Mouse (Mus musculus): ENCODE results near the gene 4930426L09Rik. TPM values are rescaled to one million over a fixed set of nuclear protein-coding genes. Genes with fewer than 3 reads are reported as not detected.

Gene 4930426L09Rik
- 0.24 and 0.38 TPM in 2 replicates for polyA plus RNA-seq (2015; fragmentation: Nextera tagmentation; extraction: Ambion mirVana)

DNA sequence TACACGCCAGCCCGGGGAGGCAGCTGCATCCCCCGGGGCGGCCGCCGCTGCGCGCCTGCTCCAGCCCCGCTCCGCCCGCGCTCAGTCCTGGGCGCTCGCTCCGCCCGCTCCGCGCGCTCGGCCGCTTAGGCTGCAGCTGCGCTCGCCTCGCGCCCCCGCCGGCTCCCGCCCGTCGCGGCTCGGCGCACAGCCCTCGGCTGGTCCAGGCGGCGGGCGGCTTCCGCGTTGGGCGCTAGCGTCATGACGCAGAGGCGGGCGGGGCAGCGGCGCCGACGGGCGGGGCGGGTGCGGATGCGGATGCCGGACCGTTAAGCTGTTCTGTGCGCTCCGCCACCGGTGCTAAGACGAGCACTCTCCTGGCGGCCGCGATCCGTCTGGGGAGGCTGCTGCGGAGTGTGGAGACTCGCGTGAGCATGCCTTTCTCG is at the start of gene 4930426L09Rik, which contains the start of gene Pip4k2a:
Gene 4930426L09Rik (plus strand): TSS at position 290 of the 425 bp plus-strand sequence.
Gene Pip4k2a (minus strand): TSS at position 73 of the 425 bp plus-strand sequence.
- Histone ChIP-seq H3K4me3 (peak within 1 kb of the TSS; percentile 76), H3K36me3 (no peaks in the 10 kb centered on the region), H3K9ac (replicated peaks) (peak within 1 kb of the TSS; percentile 89), H3K4me2 (replicated peaks) (peak within 1 kb of the TSS; percentile 92), H3K9me3 (no peaks in the 10 kb centered on the region), H3K27ac (replicated peaks) (peak within 1 kb of the TSS; percentile 88), H3K4me1 (peaks cover 20% of the 10 kb centered on the region), H3K27me3 (no peaks in the 10 kb centered on the region)
- peak; percentile 98 for ATAC-seq (replicated peaks)
- 1% methylated on average over 64 of the region's 66 CpGs for WGBS

DNA sequence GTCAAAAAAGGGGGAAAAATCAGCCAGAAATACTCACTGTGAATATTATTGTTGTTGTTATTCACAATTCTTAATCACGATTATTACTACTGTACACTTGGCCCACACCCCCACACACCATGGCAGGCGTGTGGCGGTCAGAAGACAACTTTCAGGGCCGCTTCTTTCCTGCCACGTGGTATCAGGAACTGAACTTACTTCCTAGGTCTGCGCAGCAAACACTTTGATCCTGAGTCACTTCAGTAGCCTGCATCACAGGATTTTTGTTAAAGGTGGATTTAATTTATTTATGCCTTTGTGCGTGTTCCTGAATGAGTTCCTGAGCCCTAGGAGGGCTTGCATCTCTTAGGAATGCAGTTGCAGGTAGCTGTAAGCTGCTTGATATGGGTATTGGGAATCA is 49.4 kb upstream of the 4930426L09Rik start:
- peaks cover 7% of the 10 kb centered on the region; the same call in 1 of the 2 replicates for H3K4me1 ChIP-seq
- no peaks in the 10 kb centered on the region for H3K36me3 ChIP-seq
- H3K9me3 ChIP-seq: no peaks in the 10 kb centered on the region
- H3K4me2 ChIP-seq (replicated peaks): no peak overlapping the region
- H3K27me3 ChIP-seq: no peaks in the 10 kb centered on the region
- ATAC-seq (replicated peaks): no peak
- no peak overlapping the region for H3K4me3 ChIP-seq
- no peak overlapping the region for H3K9ac ChIP-seq (replicated peaks)
- H3K27ac ChIP-seq (replicated peaks): no peak overlapping the region
- 88% methylated on average over 7 of the region's 7 CpGs for WGBS

DNA sequence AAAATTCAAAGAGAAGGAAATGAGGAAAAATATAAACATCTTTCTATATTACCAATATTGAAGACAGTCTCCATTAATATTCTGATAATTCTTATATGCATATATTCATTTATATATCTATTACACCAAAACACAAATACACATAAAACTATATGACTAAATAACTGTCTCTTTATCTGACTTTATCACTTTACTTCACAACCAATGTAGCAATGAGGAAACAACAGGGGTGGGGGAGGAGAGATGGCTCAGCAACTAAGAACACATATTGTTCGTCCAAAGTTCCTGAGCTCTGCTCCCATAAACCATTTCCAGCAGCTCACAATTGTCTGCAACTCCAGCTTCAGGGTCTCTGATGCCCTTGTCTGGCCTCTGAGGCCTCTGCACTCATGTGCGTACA is 47.4 kb upstream of the 4930426L09Rik start:
- H3K4me3 ChIP-seq: no peak overlapping the region
- peaks cover 7% of the 10 kb centered on the region; the same call in 1 of the 2 replicates for H3K4me1 ChIP-seq
- no peak overlapping the region for H3K4me2 ChIP-seq (replicated peaks)
- H3K27me3 ChIP-seq: no peaks in the 10 kb centered on the region
- H3K27ac ChIP-seq (replicated peaks): no peak overlapping the region
- H3K36me3 ChIP-seq: no peaks in the 10 kb centered on the region
- no peak for ATAC-seq (replicated peaks)
- no peak overlapping the region for H3K9ac ChIP-seq (replicated peaks)
- 79% methylated on average over 2 of the region's 2 CpGs for WGBS
- no peaks in the 10 kb centered on the region for H3K9me3 ChIP-seq

DNA sequence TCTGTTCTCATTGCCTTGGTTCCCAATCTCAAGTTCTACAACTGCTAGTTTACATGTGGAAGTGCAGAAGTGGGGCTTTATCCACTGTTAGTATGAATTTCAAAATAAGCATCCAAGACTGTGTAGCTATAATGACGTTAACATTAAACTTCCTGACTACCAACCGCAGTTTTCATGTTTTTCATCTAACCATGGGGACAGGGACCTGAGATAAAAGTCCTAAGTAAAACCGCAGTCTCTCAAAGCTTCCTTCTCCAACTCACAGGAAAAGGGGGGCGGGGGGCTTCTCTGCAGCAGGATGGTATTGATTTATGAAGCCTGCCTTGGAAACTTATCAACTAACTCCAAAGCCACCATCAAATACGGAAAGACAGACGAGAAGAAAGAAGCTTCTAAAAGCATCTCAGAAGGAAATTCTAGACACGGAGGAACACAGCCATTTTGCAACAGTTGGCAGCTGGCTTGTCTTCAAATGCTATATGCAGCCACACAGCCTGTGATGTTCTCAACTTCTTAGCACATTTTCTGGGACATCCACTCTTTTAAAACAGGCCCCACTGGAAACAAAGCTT is 46.0 kb upstream of the 4930426L09Rik start:
- H3K27me3 ChIP-seq: no peaks in the 10 kb centered on the region
- H3K36me3 ChIP-seq: no peaks in the 10 kb centered on the region
- no peak overlapping the region for H3K27ac ChIP-seq (replicated peaks)
- no peak for ATAC-seq (replicated peaks)
- H3K4me3 ChIP-seq: no peak overlapping the region
- peaks cover 7% of the 10 kb centered on the region; the same call in 1 of the 2 replicates for H3K4me1 ChIP-seq
- no peaks in the 10 kb centered on the region for H3K9me3 ChIP-seq
- 84% methylated on average over 7 of the region's 7 CpGs for WGBS
- H3K4me2 ChIP-seq (replicated peaks): no peak overlapping the region
- no peak overlapping the region for H3K9ac ChIP-seq (replicated peaks)

DNA sequence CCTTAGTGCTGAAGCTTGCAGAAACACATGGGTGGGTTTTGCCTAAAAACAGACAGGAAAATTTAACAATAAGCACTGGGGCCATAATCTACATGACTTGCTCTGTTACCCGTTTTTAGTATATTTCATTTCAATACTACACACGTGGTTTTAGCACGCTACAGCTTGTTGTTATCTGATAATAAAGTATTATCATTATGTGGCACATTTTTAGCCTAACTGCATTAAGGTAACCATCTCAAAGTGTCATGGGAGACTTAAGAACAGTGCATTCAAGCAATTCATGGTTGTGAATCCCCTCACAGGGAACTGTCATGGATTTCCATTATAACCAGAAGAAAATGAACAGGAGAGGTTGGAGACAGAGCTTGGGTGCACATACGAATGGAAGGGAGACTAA is 43.7 kb upstream of the 4930426L09Rik start:
- no peaks in the 10 kb centered on the region for H3K27me3 ChIP-seq
- no peak overlapping the region for H3K27ac ChIP-seq (replicated peaks)
- H3K9ac ChIP-seq (replicated peaks): no peak overlapping the region
- H3K4me1 ChIP-seq: no peaks in the 10 kb centered on the region
- H3K4me3 ChIP-seq: no peak overlapping the region
- no peak overlapping the region for H3K4me2 ChIP-seq (replicated peaks)
- no peak for ATAC-seq (replicated peaks)
- H3K36me3 ChIP-seq: no peaks in the 10 kb centered on the region
- no peaks in the 10 kb centered on the region for H3K9me3 ChIP-seq
- WGBS: 77% methylated on average over 4 of the region's 4 CpGs

DNA sequence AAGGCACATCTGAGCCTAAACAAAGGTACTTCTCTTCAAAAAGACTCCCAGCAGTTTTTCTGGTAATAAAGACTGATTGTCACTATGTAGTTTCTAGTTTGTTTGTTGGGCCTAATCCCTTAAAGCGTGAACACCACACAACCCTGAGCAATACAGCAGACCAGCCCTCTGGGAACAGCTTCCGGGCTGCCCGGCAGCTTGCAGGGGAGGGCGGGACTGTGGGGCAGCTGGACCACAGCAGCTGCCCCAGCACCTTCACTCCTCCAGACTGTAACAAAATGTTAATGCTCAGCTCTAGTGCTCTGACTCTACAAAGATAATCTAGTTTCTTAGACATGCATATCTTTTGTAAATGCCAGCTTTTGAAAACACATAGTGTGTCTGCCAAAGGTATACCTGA is 43.1 kb upstream of the 4930426L09Rik start:
- H3K9me3 ChIP-seq: no peaks in the 10 kb centered on the region
- no peaks in the 10 kb centered on the region for H3K4me1 ChIP-seq
- no peak overlapping the region for H3K9ac ChIP-seq (replicated peaks)
- no peak overlapping the region for H3K27ac ChIP-seq (replicated peaks)
- no peak overlapping the region for H3K4me2 ChIP-seq (replicated peaks)
- no peak overlapping the region for H3K4me3 ChIP-seq
- no peak for ATAC-seq (replicated peaks)
- no peaks in the 10 kb centered on the region for H3K36me3 ChIP-seq
- H3K27me3 ChIP-seq: no peaks in the 10 kb centered on the region
- 32% methylated on average over 4 of the region's 4 CpGs for WGBS

DNA sequence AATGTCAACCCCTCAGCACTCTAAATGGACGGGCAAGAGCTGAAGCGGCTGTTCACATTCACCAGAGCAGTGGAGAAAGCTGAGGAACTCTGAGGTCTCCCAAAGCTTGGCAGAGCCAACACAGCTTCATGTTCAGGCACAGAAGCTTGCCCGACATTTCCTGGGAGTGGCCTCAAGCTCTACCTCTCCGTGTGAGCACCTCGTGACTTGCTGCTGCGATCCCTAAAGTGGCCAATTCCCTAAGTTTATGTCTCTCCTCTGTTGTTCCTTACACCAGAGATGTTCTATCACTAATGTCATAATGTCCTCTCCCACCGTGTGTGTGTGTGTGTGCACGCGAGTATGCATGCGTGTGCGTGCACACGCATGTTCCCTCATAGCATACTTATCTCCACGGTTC is 42.5 kb upstream of the 4930426L09Rik start:
- Histone ChIP-seq H3K9me3 (no peaks in the 10 kb centered on the region), H3K4me2 (replicated peaks) (no peak overlapping the region), H3K27ac (replicated peaks) (no peak overlapping the region), H3K4me1 (no peaks in the 10 kb centered on the region), H3K36me3 (no peaks in the 10 kb centered on the region), H3K4me3 (no peak overlapping the region), H3K9ac (replicated peaks) (no peak overlapping the region), H3K27me3 (no peaks in the 10 kb centered on the region)
- ATAC-seq (replicated peaks): no peak
- whole genome bisulfite sequencing: 95% methylated on average over 13 of the region's 13 CpGs

DNA sequence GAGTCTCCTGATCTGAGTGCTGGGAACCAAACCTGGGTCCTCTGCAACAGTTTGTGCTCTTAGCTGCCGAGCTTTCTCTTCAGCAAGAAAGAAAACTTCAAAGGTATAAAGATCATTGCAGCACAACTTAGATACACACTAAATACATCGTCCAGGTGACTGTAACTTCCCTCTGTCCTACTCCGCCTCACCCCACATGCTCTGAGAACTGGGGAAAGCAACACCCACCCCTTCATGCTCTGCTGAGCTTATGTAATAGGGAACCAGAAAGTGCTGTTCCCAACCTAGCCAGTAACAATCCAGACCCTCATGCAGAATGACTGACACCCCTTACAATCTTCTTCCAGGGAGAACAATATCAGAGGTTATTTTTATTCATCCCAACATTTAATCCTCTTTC is 41.7 kb upstream of the 4930426L09Rik start:
- Histone ChIP-seq H3K36me3 (no peaks in the 10 kb centered on the region), H3K4me1 (no peaks in the 10 kb centered on the region), H3K4me2 (replicated peaks) (no peak overlapping the region), H3K4me3 (no peak overlapping the region), H3K27ac (replicated peaks) (no peak overlapping the region), H3K9ac (replicated peaks) (no peak overlapping the region), H3K9me3 (no peaks in the 10 kb centered on the region), H3K27me3 (no peaks in the 10 kb centered on the region)
- no peak for ATAC-seq (replicated peaks)
- WGBS: 71% methylated on average over 3 of the region's 3 CpGs

DNA sequence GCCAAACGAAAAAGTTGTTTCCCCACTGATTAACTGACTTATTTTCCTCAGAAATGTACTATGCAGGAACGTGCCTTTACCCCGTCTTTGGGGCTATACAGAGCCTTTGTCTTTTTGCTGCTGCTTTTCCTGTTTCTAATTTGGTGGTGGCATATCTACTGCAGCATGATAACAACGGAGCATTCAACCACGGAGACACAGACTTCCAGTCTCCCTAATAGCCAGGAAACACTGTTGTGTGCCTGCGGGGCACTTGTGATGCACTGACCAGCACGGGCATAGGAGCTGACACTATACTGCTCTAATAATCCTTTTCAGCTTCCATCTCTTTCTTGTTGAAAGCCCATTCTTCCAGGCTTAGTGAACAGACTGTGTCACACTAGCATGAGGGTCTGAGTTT is 41.2 kb upstream of the 4930426L09Rik start:
- Histone ChIP-seq H3K4me3 (no peak overlapping the region), H3K4me2 (replicated peaks) (no peak overlapping the region), H3K4me1 (no peaks in the 10 kb centered on the region), H3K9me3 (no peaks in the 10 kb centered on the region), H3K9ac (replicated peaks) (no peak overlapping the region), H3K27me3 (no peaks in the 10 kb centered on the region), H3K36me3 (no peaks in the 10 kb centered on the region), H3K27ac (replicated peaks) (no peak overlapping the region)
- WGBS: 38% methylated on average over 7 of the region's 7 CpGs
- no peak for ATAC-seq (replicated peaks)

DNA sequence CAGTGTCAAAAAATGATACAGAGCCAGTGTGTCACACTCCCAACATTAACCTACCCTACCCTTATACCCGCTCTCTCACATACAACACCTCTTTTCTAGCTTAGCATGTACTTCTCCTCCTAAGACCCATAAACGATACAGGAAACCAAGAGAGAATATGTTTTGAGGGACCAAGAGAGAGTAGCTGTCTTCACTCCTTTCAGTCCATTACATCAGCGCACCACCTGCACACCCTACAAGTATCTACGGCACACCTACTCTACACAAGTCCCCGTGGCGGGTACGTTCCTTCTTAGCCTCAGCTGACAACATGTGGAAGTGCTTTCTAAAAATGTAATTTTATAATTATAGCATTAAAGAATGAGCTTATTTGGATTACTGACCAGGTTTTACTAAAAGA is 40.7 kb upstream of the 4930426L09Rik start:
- H3K9ac ChIP-seq (replicated peaks): no peak overlapping the region
- no peak overlapping the region for H3K4me3 ChIP-seq
- no peaks in the 10 kb centered on the region for H3K9me3 ChIP-seq
- no peak overlapping the region for H3K4me2 ChIP-seq (replicated peaks)
- WGBS: 95% methylated on average over 7 of the region's 7 CpGs
- H3K4me1 ChIP-seq: no peaks in the 10 kb centered on the region
- no peak overlapping the region for H3K27ac ChIP-seq (replicated peaks)
- H3K27me3 ChIP-seq: no peaks in the 10 kb centered on the region
- no peak for ATAC-seq (replicated peaks)
- H3K36me3 ChIP-seq: no peaks in the 10 kb centered on the region

DNA sequence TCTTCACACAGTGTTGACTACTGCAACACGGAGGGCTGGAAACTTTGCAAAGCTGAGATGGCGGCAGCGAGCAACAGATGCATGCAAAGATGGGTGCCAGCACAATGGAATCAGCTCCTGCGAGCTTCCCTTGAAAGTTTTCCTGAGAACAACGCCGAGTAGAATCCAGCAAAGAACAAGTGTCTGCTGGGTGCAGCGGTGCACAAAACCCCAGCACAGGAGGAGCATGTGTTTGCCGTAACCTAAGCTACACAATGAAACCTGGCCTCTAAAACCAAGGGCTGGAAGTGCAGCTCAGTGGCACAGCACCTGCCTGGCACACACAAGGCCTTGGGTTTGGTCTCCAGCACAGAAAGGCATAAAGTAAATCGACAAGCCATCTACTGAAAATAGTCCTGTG is 40.1 kb upstream of the 4930426L09Rik start:
- H3K36me3 ChIP-seq: no peaks in the 10 kb centered on the region
- H3K9me3 ChIP-seq: no peaks in the 10 kb centered on the region
- no peak overlapping the region for H3K9ac ChIP-seq (replicated peaks)
- no peak overlapping the region for H3K27ac ChIP-seq (replicated peaks)
- no peaks in the 10 kb centered on the region for H3K27me3 ChIP-seq
- H3K4me2 ChIP-seq (replicated peaks): no peak overlapping the region
- no peak for ATAC-seq (replicated peaks)
- 77% methylated on average over 9 of the region's 9 CpGs for WGBS
- H3K4me1 ChIP-seq: no peaks in the 10 kb centered on the region
- no peak overlapping the region for H3K4me3 ChIP-seq

DNA sequence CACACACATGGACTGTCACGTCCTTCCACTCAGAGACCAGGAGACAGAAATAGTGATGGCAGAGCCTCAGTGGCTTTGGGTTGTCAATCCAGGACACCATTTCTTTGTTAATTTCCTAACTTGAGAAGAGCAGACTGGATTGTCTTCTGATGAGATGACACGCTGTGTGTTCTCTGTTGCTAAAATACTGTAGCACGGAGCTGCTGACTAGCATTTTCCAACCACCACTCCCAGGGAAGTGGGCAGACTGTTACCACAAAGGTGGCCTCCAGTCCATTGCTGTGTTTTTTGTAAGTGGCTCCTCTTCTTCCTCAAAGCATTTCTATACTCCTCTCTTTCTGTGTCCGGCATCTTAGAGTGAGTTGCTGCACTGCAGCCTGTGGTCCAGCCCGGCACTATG is 39.6 kb upstream of the 4930426L09Rik start:
- no peak for ATAC-seq (replicated peaks)
- 90% methylated on average over 5 of the region's 5 CpGs for WGBS

DNA sequence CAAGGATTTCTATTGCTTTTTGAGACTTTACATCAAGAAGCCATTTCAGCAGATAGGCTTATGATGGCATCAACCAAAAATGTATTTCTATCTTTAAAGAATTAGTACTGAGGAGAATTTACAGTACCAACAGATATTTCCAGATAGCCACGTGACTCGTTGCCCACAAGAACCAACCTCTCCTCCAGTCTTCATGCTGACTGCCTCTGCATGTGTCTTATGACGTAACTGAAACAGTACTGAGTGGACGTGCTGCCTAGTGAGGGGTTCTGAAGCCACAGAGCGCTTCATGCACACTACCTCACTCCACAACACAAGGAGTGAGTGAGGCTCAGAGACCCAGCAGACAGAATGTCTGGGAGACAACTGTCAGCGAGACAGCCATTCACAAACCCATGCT is 39.1 kb upstream of the 4930426L09Rik start:
- 93% methylated on average over 6 of the region's 6 CpGs for WGBS
- no peaks in the 10 kb centered on the region for H3K9me3 ChIP-seq
- ATAC-seq (replicated peaks): no peak
- H3K4me3 ChIP-seq: no peak overlapping the region
- no peaks in the 10 kb centered on the region for H3K27me3 ChIP-seq
- no peaks in the 10 kb centered on the region for H3K36me3 ChIP-seq
- no peak overlapping the region for H3K4me2 ChIP-seq (replicated peaks)
- no peaks in the 10 kb centered on the region for H3K4me1 ChIP-seq
- no peak overlapping the region for H3K9ac ChIP-seq (replicated peaks)
- H3K27ac ChIP-seq (replicated peaks): no peak overlapping the region

More for the DNA sequence above, 39.6 kb upstream of the 4930426L09Rik start:
- H3K4me3 ChIP-seq: no peak overlapping the region
- H3K36me3 ChIP-seq: no peaks in the 10 kb centered on the region
- H3K4me1 ChIP-seq: no peaks in the 10 kb centered on the region
- H3K27me3 ChIP-seq: no peaks in the 10 kb centered on the region
- no peak overlapping the region for H3K27ac ChIP-seq (replicated peaks)
- no peak overlapping the region for H3K4me2 ChIP-seq (replicated peaks)
- no peak overlapping the region for H3K9ac ChIP-seq (replicated peaks)
- H3K9me3 ChIP-seq: no peaks in the 10 kb centered on the region
